In genomic region chr2:91723382-91723781, GRCm38 (mm10) we compare ENCODE assay signal across 27 mouse cellular contexts. TPM values are rescaled to one million over a fixed set of nuclear protein-coding genes. Genes with fewer than 3 reads are reported as not detected.
DNase-seq lines count a peak whose midpoint lies in the region; ATAC-seq and TF ChIP-seq lines count a peak whose summit lies in the region.
"Had no signal": no experiment of that assay in that cellular context is flagged by ENCODE, and none has a peak within 500 bp of the region (broad histone marks: within the 10 kb centered on the region; RNA-seq: fewer than 3 reads in every experiment).

No protein-coding gene starts in this region.

- no peaks in the 10 kb centered on the region for H3K79me3 ChIP-seq in C2C12 (ENCODE audit: low read depth)

- no peaks in the 10 kb centered on the region for H3K9me3 ChIP-seq in heart, embryonic 10.5 days
- H3K9me3 ChIP-seq in heart, embryonic 12.5 days (replicated peaks): no peaks in the 10 kb centered on the region
- no peaks in the 10 kb centered on the region for H3K9me3 ChIP-seq in limb, embryonic 10.5 days (replicated peaks)
- H3K9me3 ChIP-seq: forebrain, embryonic 10.5 days; forebrain, embryonic 13.5 days; heart, embryonic 13.5 days; hindbrain, embryonic 15.5 days had no signal

- WGBS in heart, embryonic 10.5 days: 61% methylated on average over 4 of the region's 4 CpGs
- 63% methylated on average over 4 of the region's 4 CpGs for WGBS in heart, embryonic 12.5 days
- 76% methylated on average over 4 of the region's 4 CpGs for WGBS in limb, embryonic 10.5 days

- no peak for ATAC-seq in heart, embryonic 12.5 days (ENCODE audit: insufficient number of reproducible peaks, low FRiP score)
- ATAC-seq: CD4-positive, CD25-positive, alpha-beta regulatory T cell, adult 4 months; forebrain, embryonic 13.5 days; forebrain, embryonic 16.5 days; Patski had no signal

- DNase-seq in heart, embryonic 10.5 days (ENCODE audit: low spot score): peak; percentile 3
- peak; percentile 28 for DNase-seq in Muller cell, postnatal 12 days (ENCODE audit: inconsistent ontology term)
- DNase-seq in gonadal fat pad, adult 2 months (ENCODE audit: low read depth): peak; percentile 67
- DNase-seq in spleen, adult 18-20 months: no peak
- DNase-seq in limb, embryonic 10.5 days (ENCODE audit: low spot score): no peak
- DNase-seq: adrenal gland, postnatal 10 days; adrenal gland, postnatal 36 days; B cell, adult 2 months; cerebellum, adult 11-12 months; cerebellum, adult 8-10 months; cerebellum, postnatal 10 days; cerebellum, postnatal 36 days; gastrocnemius, adult 2 months; gastrocnemius, postnatal 14 days; heart, adult 2 months; heart, postnatal 14 days; heart, postnatal 4 days; kidney, adult 18-20 months had no signal

- no peak overlapping the region for H3K9ac ChIP-seq in heart, embryonic 12.5 days
- H3K9ac ChIP-seq: forebrain, embryonic 13.5 days; heart, embryonic 13.5 days; hindbrain, embryonic 15.5 days had no signal

- no peak overlapping the region for H3ac ChIP-seq in C2C12 (ENCODE audit: control insufficient read depth, insufficient read length, low read depth)

- H3K36me3 ChIP-seq in heart, embryonic 10.5 days: peaks cover 18% of the 10 kb centered on the region
- H3K36me3 ChIP-seq in heart, embryonic 12.5 days: peaks cover 22% of the 10 kb centered on the region
- no peaks in the 10 kb centered on the region for H3K36me3 ChIP-seq in C2C12 (ENCODE audit: control insufficient read depth, insufficient read depth)
- H3K36me3 ChIP-seq in limb, embryonic 10.5 days: peaks cover 18% of the 10 kb centered on the region

- no peaks in the 10 kb centered on the region for H3K27me3 ChIP-seq in heart, embryonic 10.5 days (ENCODE audit: insufficient read depth, poor library complexity, severe bottlenecking)
- H3K27me3 ChIP-seq in heart, embryonic 12.5 days (replicated peaks): 0 out of 2 replicates have a peak, but pooled peaks cover 4% of the 10 kb centered on the region
- H3K27me3 ChIP-seq in C2C12 (ENCODE audit: control insufficient read depth, insufficient read depth, insufficient read length): peaks cover 10% of the 10 kb centered on the region
- H3K27me3 ChIP-seq in limb, embryonic 10.5 days (ENCODE audit: low read depth, poor library complexity, severe bottlenecking): no peaks in the 10 kb centered on the region
- H3K27me3 ChIP-seq: hindbrain, embryonic 15.5 days; Patski had no signal

- no peaks in the 10 kb centered on the region for H3K79me2 ChIP-seq in C2C12 (ENCODE audit: control insufficient read depth, insufficient read depth)

- H3K4me3 ChIP-seq in heart, embryonic 10.5 days: no peak overlapping the region
- no peak overlapping the region for H3K4me3 ChIP-seq in heart, embryonic 12.5 days
- H3K4me3 ChIP-seq in C2C12 (ENCODE audit: insufficient read depth, poor library complexity, severe bottlenecking): no peak overlapping the region
- no peak overlapping the region for H3K4me3 ChIP-seq in limb, embryonic 10.5 days
- H3K4me3 ChIP-seq: forebrain, embryonic 10.5 days; forebrain, embryonic 13.5 days; gastrocnemius, adult 2 months; heart, adult 2 months; heart, embryonic 13.5 days; hindbrain, embryonic 15.5 days had no signal

- H3K27ac ChIP-seq in heart, embryonic 10.5 days: no peak overlapping the region
- H3K27ac ChIP-seq in heart, embryonic 12.5 days (ENCODE audit: poor library complexity, severe bottlenecking): no peak overlapping the region
- H3K27ac ChIP-seq in limb, embryonic 10.5 days: no peak overlapping the region
- H3K27ac ChIP-seq: forebrain, embryonic 10.5 days; forebrain, embryonic 13.5 days; gastrocnemius, adult 2 months; heart, adult 2 months; heart, embryonic 13.5 days; hindbrain, embryonic 15.5 days had no signal

- no peak for TF ChIP-seq CTCF in C2C12 (IDR thresholded peaks at IDR 0.05; ENCODE audit: control insufficient read depth, insufficient read depth, insufficient read length)

- no peak overlapping the region for H3K4me2 ChIP-seq in heart, embryonic 12.5 days
- H3K4me2 ChIP-seq: forebrain, embryonic 13.5 days; heart, embryonic 13.5 days; hindbrain, embryonic 15.5 days had no signal

- no peaks in the 10 kb centered on the region for H3K4me1 ChIP-seq in heart, embryonic 10.5 days
- H3K4me1 ChIP-seq in heart, embryonic 12.5 days (replicated peaks): no peaks in the 10 kb centered on the region
- no peaks in the 10 kb centered on the region for H3K4me1 ChIP-seq in limb, embryonic 10.5 days
- H3K4me1 ChIP-seq: forebrain, embryonic 10.5 days; forebrain, embryonic 13.5 days; hindbrain, embryonic 15.5 days had no signal

TF ChIP-seq in C2C12, 6 proteins besides CTCF, POLR2A, EP300 and RAD21:
- TF ChIP-seq MAX (IDR thresholded peaks at IDR 0.05) (no peak), USF1 (IDR thresholded peaks at IDR 0.05; ENCODE audit: low read depth) (peak; percentile 35)
TF ChIP-seq in C2C12: peak in this region for 1.

RNA-seq across cellular contexts. Expression of gene Ambra1, which starts 6.6 kb away (rescaled TPM):
- polyA plus RNA-seq in heart, embryonic 10.5 days (2016; fragmentation: Nextera tagmentation; extraction: Ambion mirVana): 16.1 and 17.4 TPM in 2 replicates
- 14.5 and 15.0 TPM in 2 replicates for polyA plus RNA-seq in heart, embryonic 12.5 days (2016; fragmentation: Nextera tagmentation; extraction: Ambion mirVana)
- 14.3 TPM for polyA plus RNA-seq in C2C12 (2012; fragmentation: generic; extraction: Trizol)
- 18.2 and 22.9 TPM in 2 replicates for polyA plus RNA-seq in gonadal fat pad, adult 2 months (2012; rRNA removed)
- 23.2 and 24.5 TPM in 2 replicates for polyA plus RNA-seq in limb, embryonic 10.5 days (2016; fragmentation: Nextera tagmentation; extraction: Ambion mirVana)

RNA-seq across cellular contexts. Expression of gene Harbi1, which starts 12.7 kb away (rescaled TPM):
- 12.9 and 17.4 TPM in 2 replicates for polyA plus RNA-seq in heart, embryonic 10.5 days (2016; fragmentation: Nextera tagmentation; extraction: Ambion mirVana)
- polyA plus RNA-seq in heart, embryonic 12.5 days (2016; fragmentation: Nextera tagmentation; extraction: Ambion mirVana): 12.2 TPM in 2 replicates
- 3.8 TPM for polyA plus RNA-seq in C2C12 (2012; fragmentation: generic; extraction: Trizol)
- 4.7 and 5.0 TPM in 2 replicates for polyA plus RNA-seq in gonadal fat pad, adult 2 months (2012; rRNA removed)
- polyA plus RNA-seq in limb, embryonic 10.5 days (2016; fragmentation: Nextera tagmentation; extraction: Ambion mirVana): 22.8 and 27.0 TPM in 2 replicates

RNA-seq across cellular contexts. Expression of gene Atg13, which starts 13.0 kb away (rescaled TPM):
- polyA plus RNA-seq in heart, embryonic 10.5 days (2016; fragmentation: Nextera tagmentation; extraction: Ambion mirVana): 20.5 and 22.3 TPM in 2 replicates
- polyA plus RNA-seq in heart, embryonic 12.5 days (2016; fragmentation: Nextera tagmentation; extraction: Ambion mirVana): 22.3 TPM in 2 replicates
- polyA plus RNA-seq in C2C12 (2012; fragmentation: generic; extraction: Trizol): 12.9 TPM
- 37.2 and 41.0 TPM in 2 replicates for polyA plus RNA-seq in gonadal fat pad, adult 2 months (2012; rRNA removed)
- 24.9 and 29.7 TPM in 2 replicates for polyA plus RNA-seq in limb, embryonic 10.5 days (2016; fragmentation: Nextera tagmentation; extraction: Ambion mirVana)

Comparison
In these comparisons a context has a peak if more than half of its experiments do, and no peak if none do; other contexts are left out.
1. DNase-seq: peak in heart, embryonic 10.5 days (single experiment), Muller cell, postnatal 12 days (single experiment) and gonadal fat pad, adult 2 months (single experiment); none in spleen, adult 18-20 months (0 of 2) and limb, embryonic 10.5 days (single experiment).